Mouse (Mus musculus) heart, postnatal 36 days (tissue): ENCODE measurements at regions not wholly inside any gene's neighbourhood (a gene's known extent, or its start where the extent isn't known, plus 50 kb on each side); places are given as distances from the start of the nearest gene placed in this dataset.

Experiments used
- DNase-seq, 2 experiments: peaks; one replicate each; pipeline ENCODE4 v3.0.0; 2021 to 2022
- intact Hi-C: fragments of 180-260 bp; cut with DNase I; formaldehyde crosslinking; loops from one replicate; pipeline ENCODE4 v1.15.1; 2025

GRCm38 (mm10) chr1:97555565-97555955 lies 106.3 kb downstream of the D1Ertd622e start:
- no peak for DNase-seq
- intact Hi-C loops: no loop called here

- intact Hi-C loops: no loop called here
These were observed 106.8 kb downstream of the D1Ertd622e start for GRCm38 (mm10) chr1:97554936-97555564.

GRCm38 (mm10) chr1:97553485-97554474 lies 108.1 kb downstream of the D1Ertd622e start:
- intact Hi-C loops: no loop called here
- DNase-seq: no peak

More at GRCm38 (mm10) chr1:97554936-97555564, 106.8 kb downstream of the D1Ertd622e start:
- no peak for DNase-seq

GRCm38 (mm10) chr1:97552886-97553285 lies 109.0 kb downstream of the D1Ertd622e start:
- no peak for DNase-seq
- intact Hi-C loops: no loop called here

- no peak for DNase-seq
- intact Hi-C loops: no loop called here
These were observed 120.7 kb downstream of the D1Ertd622e start for GRCm38 (mm10) chr1:97541162-97541493.

- DNase-seq: no peak
- intact Hi-C loops: no loop called here
These were observed 121.3 kb downstream of the D1Ertd622e start for GRCm38 (mm10) chr1:97540291-97541161.

- DNase-seq: no peak
- intact Hi-C loops: loop anchor here (1.0 kb wide), 1 partner anchor 191 kb away; no protein-coding TSS in a partner anchor
These were observed 165.0 kb downstream of the D1Ertd622e start for GRCm38 (mm10) chr1:97496915-97497314.

GRCm38 (mm10) chr1:97479921-97480320 lies 182.0 kb downstream of the D1Ertd622e start:
- intact Hi-C loops: no loop called here
- no peak for DNase-seq
